Mouse (Mus musculus): ENCODE measurements around the gene Lect2.
A peak's percentile ranks its signal among the peaks of the same experiment; 100 is the strongest.

GRCm38 (mm10) chr13:56535570-56535969 lies 12.7 kb downstream of the Lect2 start:
- TF ChIP-seq CTCF (IDR thresholded peaks at IDR 0.05; ENCODE audit: low read depth) (peak; percentile 33), EP300 (optimal IDR thresholded peaks at IDR 0.05) (no peak)

Data from stomach, postnatal 0 days (tissue).